Mouse (Mus musculus) monocyte, adult 5-6 weeks (primary cell): ENCODE data around the gene Vps13d. TPM values are rescaled to one million over a fixed set of nuclear protein-coding genes. Genes with fewer than 3 reads are reported as not detected.

Experiments used
- ATAC-seq: fragments of 153-309, 156-312 bp; replicated peaks from 2 replicates; pipeline ENCODE4 v1.8.0; 2017; ENCODE audit warnings: mild to moderate bottlenecking; ENCODE audit not compliant: low TSS enrichment, insufficient number of reproducible peaks, severe bottlenecking, poor library complexity, low FRiP score
- total RNA-seq: library from RNA; stranded (forward); fragments of 200-1000, 200-491, 200-594 nt; gene quantifications from 3 replicates; pipeline ENCODE4 v1.2.3, GENCODE M21; 2017

Gene Vps13d
- total RNA-seq, 1 experiment from 2014 or later, result 36.6 TPM

DNA sequence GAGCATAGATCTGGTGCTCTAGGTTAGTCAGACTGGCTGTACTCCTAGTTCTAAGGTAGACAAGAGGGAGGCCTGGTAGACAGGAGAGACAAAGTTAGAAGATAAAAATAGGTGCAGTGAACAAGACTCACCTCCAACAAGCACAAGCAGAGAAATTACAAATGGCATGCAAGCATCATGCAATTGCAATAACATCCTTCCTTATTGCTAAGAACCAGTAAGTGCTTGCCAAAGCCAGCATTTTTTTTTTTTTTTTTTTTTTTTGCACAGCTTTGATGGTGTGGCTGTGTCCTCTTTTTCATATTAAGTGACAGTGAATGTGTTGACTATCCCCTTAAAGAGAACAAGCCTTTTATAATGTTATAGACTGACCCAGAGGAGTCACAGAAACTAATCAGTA is 91.2 kb downstream of the Vps13d start:
- no peak for ATAC-seq

DNA sequence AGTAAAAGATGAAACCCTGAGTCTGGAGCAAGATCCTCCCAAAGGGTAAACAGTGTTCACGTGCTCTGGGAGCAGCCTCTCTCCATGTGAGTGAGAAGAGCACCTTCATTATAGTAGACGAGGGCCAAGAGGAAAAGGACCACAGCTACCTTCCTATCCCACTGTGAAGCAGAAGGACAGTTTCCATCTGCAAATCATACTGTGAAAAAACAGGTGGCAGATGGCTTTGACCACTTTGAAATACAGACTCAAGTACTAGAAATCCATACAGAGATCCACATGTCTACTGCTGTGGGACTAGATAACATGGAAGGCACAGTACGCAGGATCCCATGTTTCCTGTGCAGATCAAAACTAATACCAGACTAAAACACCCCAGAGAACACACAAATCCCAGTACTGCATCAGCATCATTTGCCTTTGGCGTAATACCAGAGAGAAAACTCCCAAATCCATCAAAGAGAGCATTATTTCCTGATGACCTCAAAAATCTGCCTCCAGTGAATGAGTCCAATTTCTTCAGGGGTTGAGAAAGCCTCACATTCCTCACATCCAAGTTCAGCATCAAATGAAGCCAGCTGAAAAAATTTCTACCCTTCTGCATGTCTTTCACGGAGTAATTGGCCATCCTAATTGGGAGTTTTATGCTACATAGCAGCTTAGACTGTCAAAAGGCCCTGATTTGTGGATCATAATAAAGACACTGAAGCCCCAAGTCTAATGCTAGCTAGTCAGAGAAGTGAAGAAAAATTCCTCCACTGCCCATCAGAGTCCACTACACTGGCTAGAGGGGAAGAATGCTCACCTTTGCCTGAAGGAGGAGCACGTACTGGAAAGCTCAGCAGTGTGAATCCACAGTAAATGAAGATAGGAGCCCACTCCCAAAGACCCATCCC is 92.7 kb downstream of the Vps13d start:
- no peak for ATAC-seq

DNA sequence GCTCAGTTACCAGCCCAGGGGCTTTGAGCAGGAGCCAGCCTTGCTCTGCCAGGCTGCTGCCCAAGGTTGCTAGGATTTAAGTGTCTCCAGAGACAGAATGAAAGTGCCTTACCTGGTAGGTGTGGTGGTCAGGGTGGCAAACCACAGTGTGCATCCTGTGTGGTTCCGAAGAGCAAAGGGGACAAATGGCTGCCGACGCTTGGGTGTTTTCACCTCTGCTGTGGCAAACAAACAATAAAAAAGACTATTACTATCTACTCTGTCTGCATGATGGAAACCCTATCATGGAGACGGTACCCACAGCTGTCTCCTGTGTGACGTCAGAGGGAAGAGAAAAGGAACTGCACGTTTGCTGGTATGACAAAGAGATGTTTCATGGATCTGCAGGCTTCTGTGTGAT is 95.0 kb downstream of the Vps13d start:
- ATAC-seq, result no peak

DNA sequence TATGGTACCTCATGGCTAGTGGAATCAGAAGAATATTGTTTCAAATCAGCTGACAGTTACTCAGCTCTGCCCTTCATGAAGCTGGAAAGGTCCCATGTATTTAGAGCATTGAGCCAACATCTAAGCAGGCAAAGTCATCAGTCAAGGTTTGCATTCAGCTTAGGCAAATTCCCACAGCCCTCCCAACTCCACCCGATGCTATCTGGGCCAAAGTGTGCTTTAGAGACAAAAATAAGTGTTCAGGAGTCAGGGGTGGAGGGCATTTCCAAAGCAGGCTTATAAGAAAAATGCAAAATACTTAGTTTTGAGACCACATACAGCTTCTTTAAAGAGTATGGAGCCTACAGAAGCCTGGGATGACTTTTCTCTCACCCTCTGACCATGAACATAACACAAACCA is 95.5 kb downstream of the Vps13d start:
- ATAC-seq, result no peak

DNA sequence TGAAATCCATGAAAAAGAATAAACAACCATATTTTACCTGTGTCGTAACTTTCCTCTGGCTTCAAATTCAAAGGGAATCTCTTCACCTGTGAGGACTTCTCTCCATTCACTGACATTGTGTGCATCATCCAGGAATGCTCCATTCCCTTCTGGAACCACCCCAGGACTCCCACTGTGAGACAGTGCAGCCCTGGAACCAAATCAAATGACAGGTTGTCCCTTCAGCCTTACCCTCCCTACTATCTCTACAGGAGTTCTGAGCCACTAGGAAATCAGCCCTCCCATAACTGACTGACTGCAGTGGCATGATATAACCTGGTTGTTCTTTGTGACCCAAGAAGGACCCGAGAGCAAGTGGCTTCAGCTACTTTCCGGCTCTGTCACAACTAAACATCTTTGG is 96.8 kb downstream of the Vps13d start:
- no peak for ATAC-seq

DNA sequence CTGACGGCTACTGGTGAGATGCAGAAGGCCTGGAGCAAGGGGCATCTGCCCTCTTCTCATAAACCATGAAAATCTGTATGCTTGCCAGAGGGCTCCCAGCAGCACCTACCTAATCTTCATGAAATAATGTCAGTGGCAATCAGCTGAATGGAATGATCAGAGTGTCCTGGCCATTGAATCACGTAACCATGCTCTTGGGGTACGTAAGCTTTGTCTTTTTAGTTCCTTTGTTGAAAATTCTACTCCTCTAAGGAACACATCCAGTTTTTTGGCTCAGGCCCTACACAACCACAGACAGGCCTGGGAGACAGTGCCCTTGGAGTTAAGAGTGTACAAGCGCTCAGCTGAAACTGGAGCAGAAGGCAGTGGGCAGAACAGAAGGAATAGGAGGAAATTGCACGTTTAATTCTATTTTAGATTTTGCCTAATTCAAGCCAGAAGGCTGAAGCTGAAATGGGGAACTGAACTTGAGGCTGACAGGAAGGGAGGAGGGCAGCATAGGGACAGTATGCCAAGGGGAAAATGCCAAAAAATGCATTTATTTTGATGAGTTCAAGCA is 98.2 kb downstream of the Vps13d start:
- no peak for ATAC-seq

DNA sequence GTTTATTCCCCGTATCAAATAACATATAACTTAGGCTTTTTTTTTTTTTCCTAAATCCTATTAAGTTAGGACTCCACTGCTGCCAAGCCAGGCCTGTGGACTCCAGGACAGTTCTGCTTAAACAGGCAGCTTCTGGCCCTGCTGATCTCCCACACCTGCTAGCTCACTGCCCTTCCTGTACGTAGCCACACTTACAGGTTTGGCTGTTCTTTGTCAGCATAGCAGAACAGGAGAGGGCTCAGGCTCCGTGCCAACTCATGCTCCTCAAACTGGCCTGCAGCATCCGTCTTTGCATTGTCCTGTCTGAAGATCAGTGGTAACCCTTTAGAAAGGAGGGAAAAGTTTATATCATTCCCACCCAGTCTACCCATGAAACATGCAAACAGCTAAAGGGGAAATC is 108.3 kb downstream of the Vps13d start:
- no peak for ATAC-seq

DNA sequence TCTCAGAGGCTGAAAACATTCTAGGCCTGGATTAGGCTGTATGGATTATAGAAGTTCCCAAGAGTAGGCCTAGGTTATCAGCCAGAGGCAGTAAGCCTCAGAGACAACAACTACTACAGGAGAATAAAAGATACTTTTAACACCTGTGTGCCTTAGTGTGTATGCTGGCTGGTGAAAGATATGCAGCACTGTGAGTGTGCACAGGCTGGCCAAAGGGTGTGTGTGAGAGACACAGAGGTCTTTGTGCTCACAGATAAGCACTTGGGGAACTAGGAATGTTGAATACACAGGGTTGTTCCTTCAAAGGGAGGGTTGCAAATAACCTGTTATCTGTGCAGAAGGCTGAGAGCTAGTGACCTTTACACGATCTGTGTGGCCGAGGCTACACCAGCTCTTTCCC is 115.5 kb downstream of the Vps13d start:
- ATAC-seq, result no peak

DNA sequence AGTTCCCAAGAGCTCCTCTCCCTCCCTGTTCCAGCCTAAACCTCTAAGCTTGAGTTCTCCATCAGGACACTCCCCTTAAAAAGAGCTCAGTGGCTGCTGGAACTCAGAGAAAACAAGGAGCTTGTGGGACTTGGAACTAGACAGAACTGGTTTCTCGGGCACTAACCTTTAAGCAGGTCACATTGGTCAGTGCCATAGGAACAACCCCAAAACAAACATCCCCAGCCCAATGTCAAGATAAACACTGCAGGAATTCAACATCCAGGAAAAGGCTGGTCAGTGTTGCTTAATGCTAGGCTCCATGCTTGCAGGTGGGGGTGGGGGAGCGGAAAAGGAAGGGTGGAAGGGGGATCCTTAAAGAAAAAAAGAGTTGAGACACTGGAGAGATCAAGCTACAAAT is 120.5 kb downstream of the Vps13d start:
- no peak for ATAC-seq

DNA sequence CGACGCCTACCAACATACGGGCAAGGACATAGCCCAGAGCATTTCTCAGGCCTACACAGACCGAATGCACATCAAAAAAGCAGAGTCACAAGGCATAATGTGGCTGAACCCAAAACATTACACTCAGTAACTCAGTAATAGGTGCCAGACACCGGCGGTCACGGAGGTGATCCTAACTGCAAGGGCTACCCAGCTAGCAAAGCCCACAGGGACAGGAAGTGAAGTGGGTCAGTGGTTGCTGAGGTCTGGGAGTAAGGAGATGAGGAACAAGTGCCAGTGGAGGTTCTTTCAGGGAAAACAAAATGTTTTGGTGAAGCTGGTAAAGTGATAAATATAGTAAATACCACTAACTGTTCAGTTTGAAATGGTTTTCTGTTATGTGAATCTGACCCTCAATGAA is 121.1 kb downstream of the Vps13d start:
- ATAC-seq, result 0 out of 2 replicates have a peak, but pooled peaks have one; percentile 43

DNA sequence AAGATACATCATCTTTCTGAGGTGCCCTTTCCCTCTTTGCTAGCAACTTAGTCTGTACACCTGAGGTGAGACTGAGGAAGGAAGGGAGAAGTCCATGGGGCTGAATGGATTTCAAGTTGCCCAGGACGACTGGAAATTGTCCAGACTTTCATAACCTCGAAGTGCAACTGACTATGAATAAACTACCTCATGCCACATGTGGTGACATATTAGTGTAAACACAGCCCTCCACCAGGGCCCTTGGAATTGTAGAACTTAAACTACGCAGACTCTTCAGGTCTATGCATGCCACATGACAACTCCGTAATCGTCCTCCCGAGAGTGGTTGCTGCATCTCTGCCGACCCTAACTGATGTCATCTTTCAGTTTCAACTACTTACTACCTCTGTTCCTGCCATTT is 122.9 kb downstream of the Vps13d start:
- no peak for ATAC-seq

DNA sequence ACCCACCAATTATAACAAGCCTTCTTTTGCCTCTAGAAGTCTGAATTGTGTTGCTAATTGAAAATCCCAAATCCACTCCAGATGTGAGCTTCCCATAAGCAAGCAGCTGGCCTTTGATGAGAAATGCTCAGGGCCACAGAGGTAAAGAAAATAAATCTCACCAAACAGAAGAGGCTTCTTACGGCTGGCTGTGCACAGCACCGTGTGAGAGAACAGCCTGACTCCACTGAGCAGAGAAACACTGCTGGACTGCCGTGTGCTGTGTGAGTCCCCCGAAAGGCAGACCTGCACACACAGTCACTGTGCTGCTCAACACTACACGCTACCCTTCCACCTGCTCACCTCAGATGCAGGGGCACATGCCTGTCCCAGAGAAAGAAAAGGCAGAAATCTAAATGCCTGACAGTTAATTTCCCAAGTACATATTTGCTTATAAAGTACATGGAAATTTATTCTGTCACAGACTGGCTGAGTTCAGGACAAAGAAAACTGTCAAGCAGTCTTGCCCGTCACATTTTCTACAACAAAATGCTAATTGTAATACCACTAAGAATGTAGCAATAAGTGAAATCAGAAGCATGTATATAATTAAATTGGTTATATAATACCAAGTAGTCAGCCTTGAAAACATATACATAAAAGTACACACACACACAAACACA is 127.7 kb downstream of the Vps13d start:
- ATAC-seq, result no peak

DNA sequence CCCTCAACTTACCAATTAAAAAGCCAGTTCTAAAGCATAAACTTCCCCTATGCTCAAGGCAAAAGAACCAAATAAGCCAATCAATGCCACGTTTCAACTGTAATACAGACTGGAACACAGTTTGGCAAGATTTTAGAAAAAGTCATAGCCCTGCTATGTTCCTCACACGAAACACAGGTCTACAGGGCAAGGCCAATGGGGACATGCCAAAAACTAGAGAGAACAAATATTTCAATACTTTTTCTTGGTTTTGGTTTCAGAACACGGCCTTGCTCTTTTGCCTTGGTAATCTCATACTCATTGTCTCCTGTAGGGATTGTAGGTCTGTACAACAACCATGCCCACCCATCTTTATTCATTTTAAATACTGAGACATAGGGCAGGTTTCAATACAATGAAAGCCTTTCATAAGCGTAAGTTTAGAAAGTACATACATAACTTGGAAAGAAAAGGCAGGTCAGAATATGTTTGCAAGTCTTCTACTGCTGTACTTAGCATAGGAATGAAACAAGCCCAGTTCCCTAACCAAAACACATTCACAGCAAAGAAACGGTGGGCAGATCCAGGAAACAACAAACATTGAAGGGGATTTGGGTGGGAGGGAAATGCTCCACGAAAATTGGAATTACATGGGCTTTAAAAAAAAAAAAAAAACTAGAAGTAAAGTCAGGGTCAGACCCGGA is 128.3 kb downstream of the Vps13d start:
- ATAC-seq, result no peak

DNA sequence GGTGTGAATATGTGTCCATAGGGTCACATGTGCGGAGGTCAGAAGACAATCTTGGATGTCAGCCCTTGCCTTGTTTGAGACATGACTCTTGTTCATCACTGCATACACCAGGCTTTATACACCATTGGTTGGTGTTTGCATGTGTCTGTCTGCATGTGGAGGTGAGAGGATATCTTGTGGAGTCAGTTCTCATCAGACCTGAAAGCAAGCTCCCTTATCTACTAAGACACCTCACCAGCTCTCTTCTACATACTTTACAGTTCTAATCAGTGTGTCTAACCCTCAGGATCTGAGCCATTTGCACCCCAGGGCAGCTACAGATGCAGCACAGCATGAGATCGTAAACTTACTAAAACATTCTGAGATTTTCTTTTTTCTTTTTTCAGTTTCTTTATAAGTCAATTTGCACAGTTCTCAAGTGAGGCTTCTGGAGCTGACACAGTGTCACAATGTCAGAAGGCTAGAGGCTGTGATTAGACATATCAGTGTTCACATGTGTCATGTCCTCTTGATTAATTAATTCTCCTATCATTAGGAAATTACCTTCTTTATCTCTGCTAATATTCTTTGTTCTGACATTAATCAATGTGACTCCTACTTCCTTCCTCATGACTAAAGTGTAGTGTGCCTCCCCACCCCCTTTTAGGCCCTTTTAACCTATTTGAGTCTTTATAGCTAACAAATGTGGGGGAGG is 135.9 kb downstream of the Vps13d start:
- ATAC-seq, result no peak

DNA sequence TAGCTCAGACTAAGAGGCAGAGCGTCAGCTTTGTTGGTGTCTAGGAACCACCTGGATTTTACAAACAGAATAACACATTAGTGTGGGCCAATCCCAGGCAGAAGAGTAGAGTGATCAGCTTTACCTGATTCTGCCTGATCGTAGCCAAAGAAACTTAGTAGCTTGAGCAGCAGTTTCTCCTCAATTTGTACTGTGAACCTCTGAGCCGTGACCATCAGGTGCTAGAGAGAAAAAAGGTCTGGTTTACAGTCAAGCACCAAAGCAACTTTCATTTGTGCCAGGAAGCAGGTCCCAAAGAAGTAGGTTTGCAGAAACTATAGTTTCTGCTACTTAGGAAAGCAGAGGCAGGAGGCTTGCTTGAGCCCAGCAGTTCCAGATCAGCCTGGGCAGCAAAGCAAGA is 138.5 kb downstream of the Vps13d start:
- ATAC-seq, result no peak

DNA sequence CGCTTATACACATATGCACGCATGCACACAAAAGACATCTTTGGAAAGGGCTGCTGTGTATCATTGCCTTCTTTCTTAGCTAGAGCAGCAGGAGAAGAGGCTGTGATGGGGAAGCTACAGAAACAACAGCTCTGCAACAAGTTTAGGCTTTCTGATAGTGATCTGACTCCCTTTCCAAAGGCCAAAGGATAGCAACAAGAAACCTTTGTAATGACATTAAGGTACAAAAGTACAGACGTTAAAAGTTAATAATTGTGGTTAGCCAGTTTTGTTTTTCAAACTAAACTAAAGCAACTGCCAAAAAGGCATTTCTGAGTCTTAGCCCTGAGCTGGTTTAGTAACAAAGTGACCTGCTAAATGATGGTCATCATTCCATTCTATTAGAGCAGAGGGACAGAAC is 139.0 kb downstream of the Vps13d start:
- no peak for ATAC-seq

DNA sequence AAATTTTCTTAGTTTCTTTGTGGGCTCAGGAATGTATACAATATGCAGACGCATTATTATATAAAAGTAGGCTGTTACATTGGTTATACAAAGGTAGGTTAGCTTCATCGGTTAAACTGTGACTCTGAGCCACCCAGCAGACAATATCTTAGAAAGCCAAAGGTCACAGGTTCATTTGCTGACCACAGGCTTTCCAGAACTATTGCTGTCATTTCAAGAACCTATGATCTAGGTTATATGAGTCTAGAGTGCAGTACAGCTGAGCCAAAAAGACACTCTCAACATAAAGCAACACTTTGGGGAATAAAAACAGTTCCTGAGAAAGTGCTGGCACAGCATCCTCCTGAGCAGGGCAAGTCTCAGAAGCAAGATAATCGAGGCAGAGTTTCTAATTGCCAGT is 140.4 kb downstream of the Vps13d start:
- ATAC-seq, result no peak

DNA sequence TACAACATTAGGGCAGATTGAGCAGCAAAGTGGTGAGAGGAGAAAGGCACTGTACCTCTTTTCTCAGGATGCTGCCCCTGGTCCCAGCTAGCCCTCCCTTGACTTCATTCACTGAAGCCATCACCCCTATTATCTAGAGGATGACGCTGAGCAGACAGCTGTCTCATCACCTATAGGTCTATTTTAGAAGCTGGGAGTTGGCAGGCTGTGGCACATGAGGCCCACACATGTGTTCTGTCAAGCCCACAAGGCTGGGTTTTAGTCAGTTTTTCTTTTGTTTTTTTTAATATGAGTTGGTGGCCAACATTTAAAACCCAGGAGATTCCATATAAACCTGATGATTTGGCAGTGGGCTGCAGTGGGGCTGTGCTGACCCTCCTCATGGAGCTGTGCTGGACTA is 142.1 kb downstream of the Vps13d start:
- no peak for ATAC-seq

DNA sequence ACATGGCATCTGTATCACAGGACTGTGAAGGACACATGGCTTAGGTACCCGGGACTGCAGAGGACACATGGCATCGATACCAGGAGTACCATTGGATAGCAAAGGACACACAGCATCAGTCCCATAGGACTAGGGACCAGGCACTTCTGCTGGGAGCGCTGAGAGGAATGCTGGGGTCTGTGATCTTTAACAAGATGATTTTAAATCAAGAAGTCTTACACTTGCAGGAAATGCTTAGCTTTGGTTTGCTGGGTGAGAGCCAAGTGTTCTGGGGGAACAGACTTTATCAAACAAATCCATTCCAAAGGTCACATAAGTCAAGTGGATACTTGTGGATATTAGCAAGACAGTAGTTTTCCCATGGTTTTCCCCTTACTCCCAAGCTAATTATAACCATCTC is 142.5 kb downstream of the Vps13d start:
- ATAC-seq, result no peak
